Mouse (Mus musculus) G1E (cell line): Measurements from ENCODE around the gene Ccl12.

Source experiments
- CTCF ChIP-seq: IDR thresholded peaks from 2 replicates; pipeline ENCODE4 v1.5.1; 2012; ENCODE audit warnings: low read depth, low read length, inconsistent platforms, mixed read lengths
- GATA1 ChIP-seq: IDR thresholded peaks from 2 replicates; pipeline ENCODE4 v1.6.1; 2012; ENCODE audit warnings: borderline replicate concordance, low read length, inconsistent platforms, mixed read lengths
- POLR2AphosphoS5 ChIP-seq: IDR thresholded peaks from 2 replicates; pipeline ENCODE4 v1.6.1; 2012; ENCODE audit warnings: low read depth, low read length, inconsistent platforms; ENCODE audit not compliant: insufficient replicate concordance

- no peak for TF ChIP-seq POLR2AphosphoS5
- no peak for TF ChIP-seq CTCF
- TF ChIP-seq GATA1 = no peak
These were observed 1.9 kb upstream of the Ccl12 start for GRCm38 (mm10) chr11:82099511-82100323.
